Mouse (Mus musculus) natural killer cell, adult 2 months (primary cell): ENCODE results near the gene Olfr519.

ENCODE experiments used
- DNase-seq, 2 experiments: peaks; one replicate each; pipeline ENCODE4 v3.0.0; 2022; ENCODE audit warnings: low spot score in 2 of 2

Olfr519 gene

GRCm38 (mm10) chr7:108894320-108894719, at the start of gene Olfr519:
Gene Olfr519, minus strand, starts transcription at chr7:108894420.
- DNase-seq: no peak

- DNase-seq: peak; percentile 26 to 38
Measured at GRCm38 (mm10) chr7:108944002-108944401, 49.8 kb upstream of the Olfr519 start.

DNA sequence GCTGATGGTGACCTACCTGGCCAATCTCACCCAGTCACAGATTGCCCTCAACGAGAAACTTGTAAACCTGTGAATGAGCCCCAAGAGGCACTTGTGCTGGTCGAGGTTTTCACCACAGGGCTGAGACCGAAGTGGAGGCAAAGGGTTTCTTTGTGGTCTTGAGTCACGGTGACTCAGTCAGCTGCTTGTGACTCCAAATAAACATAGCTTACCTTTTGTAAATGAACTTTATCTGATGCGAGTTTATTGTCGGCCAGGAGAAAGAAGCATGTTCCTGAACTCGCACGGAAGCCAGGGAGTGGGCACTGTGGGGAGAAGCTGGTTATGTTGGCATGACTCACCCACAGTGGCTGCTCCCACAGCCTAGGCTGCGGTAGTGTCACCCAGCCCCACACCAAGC, 47.2 kb upstream of the Olfr519 start:
- DNase-seq: no peak

DNA sequence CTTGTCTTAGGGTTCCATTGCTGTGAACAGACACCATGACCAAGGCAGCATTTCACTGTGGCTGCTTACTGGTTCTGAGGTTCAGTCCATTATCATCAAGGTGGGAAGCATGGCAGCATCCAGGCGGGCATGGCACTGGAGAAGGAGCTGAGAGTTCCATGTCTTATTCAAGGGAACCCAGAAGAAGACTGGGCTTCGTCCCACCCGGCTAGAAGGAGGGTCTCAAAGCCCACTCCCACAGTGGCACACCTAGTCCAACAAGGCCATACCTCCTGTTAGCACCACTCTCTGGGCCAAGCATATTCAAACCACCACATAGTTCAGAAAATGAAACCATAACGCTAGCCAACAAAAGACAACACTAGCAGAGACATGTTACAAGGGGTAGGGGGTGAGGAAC, 42.4 kb upstream of the Olfr519 start:
- no peak for DNase-seq

DNA sequence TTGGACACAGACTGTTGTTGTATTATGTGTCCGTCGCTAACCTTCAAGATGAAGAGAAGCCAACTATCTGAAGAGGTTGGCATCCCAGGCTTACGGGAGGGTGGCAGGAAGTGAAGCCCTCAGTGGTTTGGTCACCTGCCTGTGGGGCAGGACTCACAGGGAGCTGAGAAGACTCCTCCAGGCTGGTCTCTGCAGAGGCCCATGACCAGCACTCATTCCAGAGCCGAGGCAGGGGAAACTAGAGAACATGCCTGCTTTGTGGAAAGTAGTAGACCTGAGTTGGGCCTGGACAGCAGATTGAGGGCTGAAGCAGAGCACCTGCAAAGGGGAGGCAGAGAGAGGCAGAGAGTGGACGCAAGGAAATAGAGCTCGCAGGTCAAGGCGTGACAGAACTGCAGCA, 41.2 kb upstream of the Olfr519 start:
- no peak for DNase-seq

- DNase-seq: no peak
Measured at GRCm38 (mm10) chr7:108934836-108935235, 40.6 kb upstream of the Olfr519 start.

DNA sequence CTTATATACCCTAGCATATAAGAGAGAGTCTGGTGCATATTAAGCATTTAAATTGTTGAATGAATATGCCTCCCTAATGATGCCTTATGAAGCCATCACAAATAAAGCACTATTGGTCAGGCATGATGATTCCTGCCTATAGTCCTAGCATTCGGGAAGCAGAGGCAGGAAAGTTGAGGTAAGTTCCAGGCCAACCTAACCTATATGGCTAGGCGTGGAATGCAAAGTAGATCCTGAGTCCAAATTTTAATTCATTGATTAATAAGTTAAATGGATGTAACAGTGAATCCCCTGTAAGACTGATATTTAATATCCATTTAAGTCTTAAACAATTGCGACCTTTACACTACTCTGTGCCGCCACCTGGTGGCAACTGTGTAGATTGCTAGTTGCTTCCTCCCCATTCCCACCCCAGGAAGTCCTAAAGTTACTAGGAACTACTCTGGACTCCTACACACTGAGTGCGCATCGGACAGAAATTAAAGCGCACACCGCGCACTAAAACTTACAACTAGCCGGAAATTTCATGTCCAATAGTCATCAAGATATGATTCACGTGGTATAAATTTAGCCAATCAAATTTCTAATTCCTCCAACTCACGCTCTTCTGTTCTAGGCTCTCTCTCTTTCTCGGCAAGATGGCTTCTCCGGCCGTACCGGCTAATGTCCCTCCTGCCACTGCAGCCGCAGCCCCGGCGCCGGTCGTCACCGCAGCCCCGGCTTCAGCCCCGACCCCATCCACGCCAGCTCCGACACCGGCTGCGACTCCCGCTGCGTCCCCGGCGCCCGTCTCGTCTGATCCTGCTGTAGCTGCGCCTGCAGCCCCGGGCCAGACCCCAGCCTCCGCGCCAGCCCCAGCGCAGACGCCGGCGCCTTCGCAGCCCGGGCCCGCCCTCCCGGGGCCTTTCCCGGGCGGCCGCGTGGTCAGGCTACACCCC, 39.8 kb upstream of the Olfr519 start, which contains the start of gene Eif3f:
Eif3f (plus strand) TSS at position 624 of the 938 bp plus-strand sequence.
- DNase-seq: peak; percentile 93 to 96

DNA sequence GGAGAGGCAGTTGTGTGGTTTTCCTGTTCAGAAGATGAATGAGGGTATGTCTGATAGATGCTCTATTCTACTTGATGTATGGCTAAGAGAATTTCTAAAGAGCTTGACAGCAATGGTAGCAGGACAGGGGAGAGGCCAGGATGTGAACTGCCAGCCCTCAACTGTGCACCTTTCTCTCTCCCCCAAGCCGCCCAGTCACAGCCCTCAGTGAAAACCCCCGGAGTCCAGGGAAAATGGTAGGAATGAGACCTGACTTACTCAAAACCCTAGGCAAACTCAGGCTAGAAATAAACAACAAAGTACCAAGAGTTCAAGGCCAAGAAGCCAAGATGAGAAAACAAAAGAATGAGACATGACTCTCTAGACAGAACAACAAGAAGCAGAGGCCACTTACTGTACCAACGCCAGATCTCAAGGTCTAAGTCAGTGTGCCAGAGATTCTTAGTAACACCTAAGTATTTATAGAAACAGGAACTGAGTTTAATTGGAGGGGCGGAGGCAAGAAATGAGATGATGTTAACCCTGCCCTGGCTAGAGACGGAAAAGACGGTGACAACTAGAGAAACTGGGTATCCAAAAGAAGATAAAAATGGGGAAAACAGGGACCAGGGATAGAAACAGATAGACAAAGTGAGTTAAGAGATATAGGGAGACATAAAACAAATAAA, 35.6 kb upstream of the Olfr519 start, which contains the start of gene Nlrp10:
Nlrp10 (minus strand) TSS at position 453 of the 668 bp plus-strand sequence.
- DNase-seq: no peak

- DNase-seq: no peak
Measured at GRCm38 (mm10) chr7:108928280-108929188, 34.3 kb upstream of the Olfr519 start.

- DNase-seq: no peak
Measured at GRCm38 (mm10) chr7:108927043-108927442, 32.8 kb upstream of the Olfr519 start.

DNA sequence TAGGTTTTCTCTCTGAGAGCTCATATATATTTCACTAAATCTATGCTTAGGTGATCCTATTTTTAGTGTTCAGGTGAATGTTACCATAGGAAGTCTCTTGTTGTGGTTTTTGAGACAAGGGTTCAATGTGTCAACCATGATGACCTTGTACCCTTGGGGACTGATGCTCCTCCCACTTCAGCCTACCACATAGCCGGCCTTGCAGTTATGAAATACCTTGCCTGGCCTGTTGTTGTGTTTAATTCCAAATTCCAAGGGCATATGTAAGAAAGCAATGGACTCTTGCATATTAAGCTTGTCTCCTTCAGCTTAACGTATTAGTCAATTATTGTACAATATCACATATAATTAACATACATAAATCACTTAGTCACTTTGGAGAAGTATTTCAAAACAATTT, 9.7 kb upstream of the Olfr519 start:
- no peak for DNase-seq

GRCm38 (mm10) chr7:108884906-108885305, 9.3 kb downstream of the Olfr519 start, which contains the start of gene Olfr518:
Gene Olfr518, minus strand, starts transcription at chr7:108885006.
- DNase-seq: no peak

DNA sequence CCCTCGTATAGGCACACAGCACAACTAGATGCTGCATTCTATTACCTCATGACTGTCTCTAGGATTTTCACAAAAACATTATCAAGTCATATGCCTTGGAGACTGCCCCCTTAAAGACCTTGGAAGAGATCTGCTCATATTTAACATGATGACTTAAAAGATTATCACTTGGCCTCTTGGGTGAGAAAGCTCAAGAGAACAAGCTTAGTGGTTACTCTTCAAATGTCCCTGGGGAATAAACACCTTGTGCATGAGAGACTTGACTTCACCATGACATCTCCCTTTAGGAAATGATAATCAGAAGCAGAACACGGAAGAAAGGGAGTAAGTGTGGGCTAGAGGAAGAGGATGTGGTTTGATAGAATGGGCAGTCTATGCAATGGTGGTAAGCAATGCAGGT, 21.9 kb downstream of the Olfr519 start, which contains the start of gene Olfr517:
Olfr517 (minus strand) TSS at position 101 of the 400 bp plus-strand sequence.
- DNase-seq: no peak

- DNase-seq: no peak
Measured at GRCm38 (mm10) chr7:108850429-108850828, 43.8 kb downstream of the Olfr519 start, which contains the start of gene Olfr516. Gene Olfr516, minus strand, starts transcription at chr7:108850529.
